Mouse (Mus musculus): ENCODE measurements around the gene Gm49366.
"Not testable (repeated sequence)": the region's sequence is repeated elsewhere in the genome, so short reads cannot be mapped to it uniquely, and the experiment has no call there.

Gm49366 gene

DNA sequence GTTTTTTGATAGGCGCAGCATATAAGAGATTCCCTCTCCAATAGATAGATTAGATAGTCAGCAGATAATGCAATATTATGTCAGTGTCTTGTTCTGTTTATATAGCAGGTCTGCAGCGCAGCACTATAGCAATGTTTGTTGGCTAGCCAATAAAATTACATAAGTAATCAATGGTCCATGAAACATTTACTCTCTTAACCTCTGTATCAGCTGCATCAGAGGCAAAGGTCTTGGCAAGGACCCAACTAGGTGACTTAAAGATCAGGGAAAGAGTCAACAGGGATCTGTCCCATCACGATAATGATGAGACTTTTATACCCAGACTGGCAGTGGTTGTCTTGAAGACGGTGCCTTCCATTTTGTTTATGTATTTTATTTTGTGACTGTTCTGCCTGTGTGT, 5.9 kb upstream of the Gm49366 start:
- DNase-seq (ENCODE audit: low spot score in 2 of 2), result no peak

DNA sequence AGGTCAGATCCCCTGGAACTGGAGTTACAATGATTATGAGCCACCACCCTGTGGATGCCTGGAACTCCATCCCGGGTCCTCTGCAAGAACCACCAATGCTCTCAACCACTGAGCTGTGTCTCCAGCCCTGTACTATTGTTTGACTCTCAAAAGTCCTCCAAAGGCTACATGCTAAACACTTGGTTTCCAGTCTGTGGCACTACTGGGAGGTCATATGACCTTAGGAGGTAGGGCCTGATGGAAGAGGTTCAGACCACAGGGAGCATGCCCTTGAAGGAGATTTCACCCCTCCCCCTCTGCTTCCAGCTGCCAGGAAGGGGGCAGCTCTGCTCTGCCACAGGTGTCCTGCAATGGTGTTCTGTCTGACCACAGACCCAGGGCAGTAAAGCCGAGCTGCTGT, 5.4 kb upstream of the Gm49366 start:
- not testable (repeated sequence) for DNase-seq (ENCODE audit: low spot score in 2 of 2)

DNA sequence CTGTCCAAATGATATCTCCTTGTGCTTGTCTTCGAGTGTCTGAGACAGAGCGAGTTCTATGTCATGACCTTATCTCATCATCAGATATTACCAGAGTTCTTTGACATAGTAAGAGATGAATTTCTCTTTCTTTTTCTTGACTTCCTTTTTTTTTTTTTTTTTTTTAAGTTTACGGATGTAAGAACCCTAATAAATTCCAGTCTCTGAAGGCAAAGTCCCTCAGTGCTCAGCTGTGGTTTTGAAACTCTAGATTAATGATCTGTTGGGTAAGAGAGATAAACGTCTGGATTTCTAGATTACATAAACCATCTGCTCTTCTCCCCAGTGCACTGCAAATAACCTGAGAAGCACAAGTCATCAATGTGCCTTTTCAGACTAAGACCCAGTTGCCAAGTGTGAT, 4.6 kb upstream of the Gm49366 start:
- DNase-seq (ENCODE audit: low spot score in 2 of 2), result no peak

DNA sequence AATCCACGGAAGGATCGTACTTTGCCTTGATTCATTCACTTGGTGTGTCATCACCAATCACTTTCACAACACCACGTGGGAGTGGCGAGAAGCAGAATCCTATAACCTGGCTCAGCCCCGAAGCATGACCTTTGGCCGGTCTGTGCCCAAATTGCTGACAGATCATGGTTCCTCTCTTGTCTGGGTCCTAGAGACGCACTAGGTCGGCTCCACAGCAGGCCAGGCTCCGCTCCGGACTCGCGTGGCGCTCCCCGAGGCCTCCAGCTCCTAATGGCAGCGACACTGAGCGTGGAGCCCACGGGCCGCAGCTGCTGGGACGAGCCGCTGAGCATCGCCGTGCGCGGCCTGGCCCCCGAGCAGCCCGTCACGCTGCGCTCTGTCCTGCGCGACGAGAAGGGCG, 494 bp upstream of the Gm49366 start, which contains the start of gene Acot4:
TSS of gene Acot4 (plus strand) at position 139 of the 400 bp plus-strand sequence.
- peak in 1 of 2 experiments; percentile 28 for DNase-seq (ENCODE audit: low spot score in 2 of 2)

DNA sequence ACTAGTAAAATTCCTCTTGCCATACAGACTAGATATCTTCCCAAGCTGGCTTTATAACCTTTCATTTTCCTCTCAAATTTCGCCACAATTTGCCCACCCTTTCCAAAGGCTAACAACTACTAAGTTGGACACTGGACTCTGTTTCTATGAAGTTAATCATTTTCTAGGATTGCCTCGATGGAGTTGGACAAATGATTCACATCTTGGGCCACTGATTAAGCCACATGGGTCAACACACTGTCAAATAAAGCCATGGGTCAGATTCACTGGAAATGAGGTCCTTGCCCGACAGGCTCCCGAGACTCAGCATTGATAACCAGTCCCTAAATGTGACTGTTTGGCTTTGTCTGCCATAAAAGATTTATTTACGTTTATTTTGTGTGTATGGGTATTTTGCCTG, 3.5 kb downstream of the Gm49366 start:
- DNase-seq (ENCODE audit: low spot score in 2 of 2), result no peak

DNA sequence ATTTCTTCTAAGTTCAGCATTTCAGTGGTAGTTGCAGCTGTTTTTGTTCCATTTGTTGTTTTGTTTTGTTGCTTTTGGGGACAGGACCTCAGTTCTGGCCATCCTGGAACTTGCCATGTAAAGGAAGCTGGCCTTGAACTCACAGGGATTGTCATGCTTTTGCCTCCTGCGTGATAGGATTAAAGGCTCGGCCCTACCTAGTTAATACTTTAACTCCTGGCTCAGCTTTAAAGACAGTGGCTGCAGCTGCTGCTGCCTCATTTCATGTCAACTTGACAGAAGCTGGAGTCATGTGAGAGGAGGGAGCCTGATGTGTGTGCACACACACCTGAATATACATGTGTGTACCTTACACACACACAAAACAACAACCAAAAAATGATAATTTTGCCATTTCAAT, 5.3 kb downstream of the Gm49366 start:
- no peak for DNase-seq (ENCODE audit: low spot score in 2 of 2)

DNA sequence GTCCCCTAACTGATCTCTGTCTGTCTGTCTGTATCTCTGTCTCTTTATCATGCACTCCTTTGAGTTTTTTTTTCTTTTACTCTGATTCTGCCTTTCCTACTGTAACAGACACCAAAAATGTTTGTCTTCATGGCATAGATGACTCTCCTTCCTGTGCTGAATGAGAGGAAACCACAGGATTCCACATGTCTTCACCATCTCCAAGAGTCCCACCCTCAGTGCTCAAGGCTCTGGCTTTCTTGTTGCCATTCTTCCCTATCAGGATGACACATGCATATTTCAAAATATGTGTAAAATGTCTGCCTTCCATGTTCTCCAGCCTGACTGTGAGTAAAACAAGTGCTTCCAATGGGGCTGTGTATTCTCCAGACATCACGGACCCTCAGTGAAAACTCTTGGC, 8.2 kb downstream of the Gm49366 start:
- no peak for DNase-seq (ENCODE audit: low spot score in 2 of 2)

DNA sequence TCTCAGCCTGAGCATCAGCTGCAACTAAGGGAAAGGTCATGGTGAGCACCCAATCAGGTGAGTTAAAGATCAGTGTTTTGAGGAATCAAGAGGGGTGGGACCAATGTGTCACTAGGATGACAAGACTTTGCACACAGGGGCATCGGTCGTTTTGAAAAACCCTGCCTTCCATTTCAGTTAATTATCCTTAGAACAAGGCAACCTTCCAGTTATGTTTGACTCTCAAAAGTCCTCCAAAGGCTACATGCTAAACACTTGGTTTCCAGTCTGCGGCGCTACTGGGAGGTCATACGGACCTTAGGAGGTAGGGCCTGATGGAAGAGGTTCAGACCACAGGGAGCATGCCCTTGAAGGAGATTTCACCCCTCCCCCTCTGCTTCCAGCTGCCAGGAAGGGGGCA, 12.0 kb downstream of the Gm49366 start:
- DNase-seq (ENCODE audit: low spot score in 2 of 2), result not testable (repeated sequence)

DNA sequence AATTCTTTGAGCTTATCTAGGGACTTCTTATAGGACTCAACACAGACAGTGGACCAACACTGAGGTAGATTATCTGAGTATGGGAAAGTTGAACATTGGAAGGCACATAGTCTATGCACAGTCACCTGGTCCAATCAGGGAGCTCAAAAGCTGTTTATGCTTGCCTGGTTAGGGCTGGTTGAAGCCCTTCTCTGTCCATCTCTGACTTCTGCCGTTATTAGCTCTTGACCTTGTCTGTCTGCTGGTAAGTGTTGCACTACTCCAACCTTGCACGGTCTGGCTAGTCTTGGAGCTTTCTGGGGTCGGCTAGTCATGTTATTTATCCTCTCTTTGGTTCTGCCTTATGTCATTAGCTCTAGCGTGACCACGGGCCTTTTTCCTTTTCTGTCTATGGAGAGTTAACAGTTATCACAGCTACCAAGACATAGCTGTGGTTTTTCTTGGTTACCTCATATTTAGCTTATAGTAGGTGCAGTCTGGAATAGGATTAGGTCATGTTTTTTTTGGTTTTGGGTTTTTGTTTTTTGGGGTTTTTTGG, 13.3 kb downstream of the Gm49366 start, which contains the start of gene Acot3:
TSS of gene Acot3 (plus strand) at position 208 of the 538 bp plus-strand sequence.
- DNase-seq (ENCODE audit: low spot score in 2 of 2), result no peak

DNA sequence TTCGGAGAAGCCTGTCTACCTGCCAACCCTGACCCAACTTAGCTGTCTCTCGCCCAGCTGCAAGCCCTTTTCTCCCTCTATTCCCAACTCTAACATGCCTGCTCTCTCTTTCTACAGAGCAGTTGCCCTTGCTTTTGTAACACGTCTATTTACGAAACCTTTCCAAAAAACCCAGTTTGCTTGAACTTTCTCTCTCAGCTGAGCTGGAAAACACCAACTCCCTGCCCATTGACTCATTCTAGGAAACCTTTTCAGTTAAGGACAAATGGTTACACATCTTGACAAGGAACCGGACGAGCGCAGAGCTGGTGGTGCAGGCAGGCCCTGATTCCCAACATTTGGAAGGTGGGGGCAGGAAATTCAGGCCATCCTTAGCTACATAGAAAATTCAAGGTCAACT, 13.9 kb downstream of the Gm49366 start:
- DNase-seq (ENCODE audit: low spot score in 2 of 2), result no peak

DNA sequence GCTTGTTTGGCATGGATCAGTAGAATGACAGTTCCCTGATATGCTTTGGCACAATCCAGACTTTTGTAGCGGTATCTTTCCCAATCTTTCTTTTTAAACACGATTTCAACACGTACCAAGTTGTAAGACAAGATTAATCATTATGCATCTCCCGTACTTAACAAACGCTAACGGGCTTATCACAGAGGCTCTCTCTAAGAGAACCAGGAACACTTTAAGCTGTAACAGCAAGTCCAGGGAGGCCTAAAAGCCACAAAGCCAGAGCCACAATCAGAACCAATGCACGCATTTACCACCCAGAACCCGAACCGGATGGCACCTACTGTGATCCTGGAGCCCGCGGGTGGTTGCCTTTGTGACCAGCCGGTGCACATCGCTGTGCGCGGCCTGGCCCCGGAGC, 14.4 kb downstream of the Gm49366 start:
- DNase-seq (ENCODE audit: low spot score in 2 of 2), result no peak

DNA sequence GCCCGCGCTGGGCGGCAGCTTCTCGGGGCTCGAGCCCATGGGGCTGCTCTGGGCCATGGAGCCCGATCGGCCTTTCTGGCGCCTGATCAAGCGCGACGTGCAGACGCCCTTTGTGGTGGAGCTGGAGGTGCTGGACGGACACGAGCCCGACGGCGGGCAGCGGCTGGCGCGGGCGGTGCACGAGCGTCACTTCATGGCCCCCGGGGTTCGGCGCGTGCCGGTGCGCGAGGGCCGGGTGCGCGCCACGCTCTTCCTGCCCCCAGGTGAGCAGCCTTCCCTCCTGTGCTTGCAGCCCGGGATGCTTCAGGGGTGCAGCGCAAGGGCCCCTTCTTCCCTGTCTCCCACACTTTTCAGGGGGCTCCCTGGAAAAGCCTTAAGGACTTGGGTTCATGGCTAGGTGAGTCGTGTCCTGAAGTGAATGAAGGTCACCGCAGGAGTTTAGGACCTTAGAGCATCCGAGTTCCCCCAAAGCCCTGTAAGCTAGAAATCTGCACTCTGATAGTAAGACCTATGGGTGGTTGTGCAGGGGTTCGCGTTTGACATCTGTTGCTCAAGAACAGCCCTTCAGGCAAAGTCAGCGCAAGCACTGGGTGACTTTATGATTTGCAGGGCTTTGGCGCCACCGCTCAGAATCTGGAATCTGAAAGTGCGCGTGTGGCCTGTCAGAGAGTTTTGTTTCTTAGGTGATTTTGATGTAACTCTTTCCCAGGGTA, 15.1 kb downstream of the Gm49366 start:
- DNase-seq (ENCODE audit: low spot score in 2 of 2), result no peak

DNA sequence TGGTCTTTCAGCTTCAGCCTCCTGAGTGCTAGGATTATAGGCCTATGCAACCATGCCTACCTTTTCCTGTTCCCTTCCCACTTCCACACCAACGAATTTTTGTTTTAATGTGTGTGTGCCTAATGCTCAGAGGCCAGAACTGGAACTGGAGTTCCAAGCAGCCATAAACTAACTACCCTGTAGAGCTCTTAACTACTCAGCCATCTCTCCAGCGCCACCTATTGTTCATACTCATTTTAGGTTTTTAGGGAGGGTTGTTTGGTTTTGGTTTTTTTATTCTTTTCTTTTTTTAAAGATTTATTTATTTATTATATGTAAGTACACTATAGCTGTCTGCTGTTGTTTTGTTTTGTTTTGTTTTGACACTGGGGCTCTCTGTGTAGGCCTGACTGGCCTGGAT, 22.2 kb downstream of the Gm49366 start:
- no peak for DNase-seq (ENCODE audit: low spot score in 2 of 2)

DNA sequence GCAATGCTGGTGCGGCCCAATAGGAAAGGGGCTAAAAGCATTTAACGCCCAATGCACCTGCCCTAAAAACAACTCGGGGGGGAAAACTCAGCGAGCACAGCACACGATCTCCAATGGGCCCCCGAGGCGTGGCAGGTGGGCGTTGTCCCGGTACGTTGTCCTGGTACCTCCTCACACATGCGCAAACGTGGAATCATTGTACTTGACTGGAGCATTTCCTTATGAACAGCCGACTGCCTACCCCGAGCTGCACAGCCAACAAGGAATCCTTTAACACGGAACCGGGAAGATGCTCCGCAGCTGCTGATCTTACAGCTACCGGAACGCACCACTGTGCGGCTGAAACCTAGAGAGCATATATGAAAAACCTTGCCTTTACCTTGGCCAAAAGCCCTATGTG, 23.6 kb downstream of the Gm49366 start:
- no peak for DNase-seq (ENCODE audit: low spot score in 2 of 2)

DNA sequence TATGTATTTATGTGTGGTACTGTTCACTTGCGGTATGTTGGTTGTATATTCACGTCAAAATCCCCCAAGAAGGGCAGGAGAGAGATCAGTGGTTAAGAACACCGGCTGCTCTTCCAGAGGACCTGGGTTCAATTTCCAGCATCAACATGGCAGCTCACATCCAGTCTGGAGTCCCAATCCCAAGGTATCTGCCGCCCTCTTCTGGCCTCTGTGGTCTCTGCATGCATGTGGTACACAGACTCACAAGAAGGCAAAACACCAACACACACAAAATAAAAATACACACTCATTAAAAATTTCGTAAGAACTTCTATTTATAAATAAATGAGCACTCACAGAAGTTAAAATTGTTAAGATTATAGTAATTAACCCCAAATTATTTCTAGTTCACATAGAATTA, 24.5 kb downstream of the Gm49366 start:
- DNase-seq (ENCODE audit: low spot score in 2 of 2), result no peak

DNA sequence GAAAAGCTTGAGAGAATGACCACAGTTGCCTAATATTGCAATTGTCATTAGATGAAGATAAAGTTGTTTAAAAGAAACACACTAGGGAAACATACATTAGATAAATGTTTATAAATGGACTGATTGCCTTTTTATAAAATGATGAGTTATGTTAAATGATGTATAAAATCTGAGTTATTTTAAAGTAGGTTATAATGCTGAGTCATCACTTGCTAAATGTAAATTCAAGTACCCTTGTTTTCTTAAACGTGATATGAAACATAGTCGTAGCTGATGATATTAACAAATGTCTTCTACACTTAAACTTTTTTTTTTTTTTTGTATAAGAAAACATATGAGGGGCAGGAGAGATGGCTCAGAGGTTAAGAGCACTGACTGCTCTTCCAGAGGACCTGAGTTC, 25.1 kb downstream of the Gm49366 start:
- DNase-seq (ENCODE audit: low spot score in 2 of 2), result no peak

DNA sequence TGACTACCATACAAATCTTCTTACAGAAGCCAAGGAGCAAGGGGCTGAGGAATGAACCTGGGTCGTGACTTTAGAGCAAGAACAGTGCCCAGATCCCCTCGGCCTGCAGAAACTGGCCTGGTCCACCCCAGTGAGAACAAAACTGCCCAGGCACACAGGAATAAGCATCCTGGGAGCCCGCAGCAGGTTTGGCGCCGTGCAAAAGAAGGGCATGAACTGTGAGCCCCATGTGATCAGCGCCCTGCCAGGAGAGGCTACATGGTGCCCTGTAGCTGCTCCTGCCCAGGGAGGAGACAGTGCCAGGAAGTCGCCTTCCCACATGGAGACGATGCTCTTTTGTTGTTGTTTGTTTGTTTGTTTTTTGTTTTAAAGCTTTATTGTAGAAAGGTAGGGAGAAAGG, 25.9 kb downstream of the Gm49366 start:
- no peak for DNase-seq (ENCODE audit: low spot score in 2 of 2)

DNA sequence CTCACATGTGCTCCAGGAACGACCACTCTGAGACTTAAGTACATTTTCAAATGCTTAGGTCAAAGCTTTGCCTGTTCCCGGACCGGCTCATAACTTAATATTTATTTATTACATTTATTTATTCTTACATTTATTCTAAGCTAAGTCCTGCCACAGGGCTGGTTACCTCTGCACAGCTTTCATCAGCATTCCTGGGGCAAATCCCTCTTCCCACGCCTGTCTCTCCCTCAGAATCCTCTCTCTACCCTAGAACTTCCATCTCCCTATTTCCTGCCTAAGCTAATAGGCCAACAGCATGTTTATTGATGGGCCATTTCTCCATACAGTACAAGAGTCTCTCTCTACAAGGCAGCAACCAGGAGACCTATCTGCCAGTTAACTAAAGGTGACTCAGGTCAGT, 29.0 kb downstream of the Gm49366 start:
- DNase-seq (ENCODE audit: low spot score in 2 of 2), result no peak

DNA sequence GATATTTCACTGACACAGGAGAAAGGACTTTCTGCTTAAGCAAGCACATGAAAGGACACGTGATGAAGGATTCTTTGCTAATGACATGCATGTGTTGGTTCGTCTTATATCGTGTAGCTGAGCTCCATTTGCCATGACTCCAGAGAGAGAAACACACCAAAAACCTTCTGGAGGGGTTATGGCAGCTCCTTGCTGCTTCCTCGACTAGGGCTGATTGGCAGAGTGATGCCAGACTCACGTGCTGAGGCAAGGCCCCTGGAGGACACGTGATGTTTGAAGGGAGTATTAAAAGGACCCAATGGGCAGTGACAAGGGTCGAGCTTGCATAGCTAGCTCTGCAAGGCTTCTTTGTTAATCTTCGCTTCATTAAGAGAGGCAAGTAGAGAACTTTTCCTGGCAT, 29.6 kb downstream of the Gm49366 start:
- DNase-seq (ENCODE audit: low spot score in 2 of 2), result no peak

DNA sequence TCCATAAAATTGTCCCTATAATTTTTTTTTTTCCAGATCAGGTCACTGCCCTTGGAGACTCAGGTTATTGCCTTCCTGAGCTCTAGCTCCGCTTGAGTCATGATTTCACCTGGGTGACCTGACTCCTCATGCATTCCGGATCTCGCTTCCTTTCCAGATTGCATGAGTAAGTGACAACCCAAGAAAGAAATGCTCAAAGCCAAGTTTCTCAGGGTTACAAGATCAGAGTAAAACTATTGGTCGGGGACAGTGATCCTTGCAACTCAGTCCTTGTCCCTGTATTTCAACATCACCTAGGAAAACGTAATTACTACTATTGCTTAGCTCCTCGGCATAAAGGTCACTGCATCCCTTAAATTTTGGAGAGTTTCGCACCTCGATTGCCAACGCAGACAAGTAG, 30.3 kb downstream of the Gm49366 start, which contains the start of gene Acot5:
TSS of gene Acot5 (plus strand) at position 340 of the 400 bp plus-strand sequence.
- no peak for DNase-seq (ENCODE audit: low spot score in 2 of 2)

DNA sequence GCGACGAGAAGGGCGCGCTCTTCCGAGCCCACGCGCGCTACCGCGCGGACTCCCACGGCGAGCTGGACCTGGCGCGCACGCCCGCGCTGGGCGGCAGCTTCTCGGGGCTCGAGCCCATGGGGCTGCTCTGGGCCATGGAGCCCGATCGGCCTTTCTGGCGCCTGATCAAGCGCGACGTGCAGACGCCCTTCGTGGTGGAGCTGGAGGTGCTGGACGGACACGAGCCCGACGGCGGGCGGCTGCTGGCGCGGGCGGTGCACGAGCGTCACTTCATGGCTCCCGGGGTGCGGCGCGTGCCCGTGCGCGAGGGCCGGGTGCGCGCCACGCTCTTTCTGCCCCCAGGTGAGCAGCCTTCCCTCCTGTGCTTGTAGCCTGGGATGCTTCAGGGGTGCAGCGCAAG, 30.8 kb downstream of the Gm49366 start:
- DNase-seq (ENCODE audit: low spot score in 2 of 2), result peak in 1 of 2 experiments; percentile 38

DNA sequence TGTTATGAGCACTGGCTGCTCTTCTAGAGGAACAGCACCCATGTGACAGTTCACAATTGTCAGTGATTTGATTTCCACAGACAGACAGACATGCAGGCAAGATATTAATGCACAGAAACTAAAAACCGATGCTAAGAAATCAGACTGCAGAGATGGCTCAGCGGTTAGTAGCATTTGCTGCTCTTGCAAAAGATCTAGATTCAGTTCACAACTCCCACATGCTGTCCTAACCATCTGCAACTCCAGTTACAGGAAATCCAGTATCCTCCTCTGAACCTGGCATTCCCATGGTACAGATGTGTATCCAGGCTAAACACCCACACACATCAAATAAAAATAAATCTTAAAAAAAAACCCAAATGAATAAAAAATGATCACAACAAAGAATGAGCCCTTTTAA, 33.0 kb downstream of the Gm49366 start:
- DNase-seq (ENCODE audit: low spot score in 2 of 2), result no peak

DNA sequence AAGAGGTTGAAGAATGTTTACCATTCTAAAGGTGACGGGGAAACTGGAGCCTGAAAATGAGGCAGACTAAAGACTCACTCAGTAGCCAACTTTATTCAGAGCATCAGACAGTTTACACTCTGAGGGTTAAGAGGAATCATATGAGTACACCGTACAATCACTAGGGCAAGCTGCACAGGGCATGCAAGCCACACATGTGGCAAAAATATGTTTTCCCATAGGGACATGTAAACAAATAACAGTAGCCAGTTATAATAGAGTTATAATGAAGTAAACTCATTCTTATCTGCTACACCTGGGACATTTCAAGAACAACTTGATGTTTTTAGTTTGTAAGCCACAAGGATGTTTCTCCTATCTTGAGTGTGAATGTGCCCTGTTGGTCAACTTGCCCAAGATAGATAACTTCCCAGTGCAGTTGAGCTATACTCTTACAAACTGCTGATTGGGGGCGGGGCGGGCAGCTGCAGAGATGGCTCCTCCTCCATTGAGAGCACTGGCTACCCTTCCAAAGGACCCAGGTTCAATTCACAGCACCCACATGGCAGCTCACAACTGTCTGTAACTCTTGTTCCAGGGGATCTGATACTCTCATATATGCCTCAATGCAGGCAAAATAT, 38.7 kb downstream of the Gm49366 start:
- no peak for DNase-seq (ENCODE audit: low spot score in 2 of 2)
